Mouse (Mus musculus): ENCODE measurements around the gene Nck1.

DNA sequence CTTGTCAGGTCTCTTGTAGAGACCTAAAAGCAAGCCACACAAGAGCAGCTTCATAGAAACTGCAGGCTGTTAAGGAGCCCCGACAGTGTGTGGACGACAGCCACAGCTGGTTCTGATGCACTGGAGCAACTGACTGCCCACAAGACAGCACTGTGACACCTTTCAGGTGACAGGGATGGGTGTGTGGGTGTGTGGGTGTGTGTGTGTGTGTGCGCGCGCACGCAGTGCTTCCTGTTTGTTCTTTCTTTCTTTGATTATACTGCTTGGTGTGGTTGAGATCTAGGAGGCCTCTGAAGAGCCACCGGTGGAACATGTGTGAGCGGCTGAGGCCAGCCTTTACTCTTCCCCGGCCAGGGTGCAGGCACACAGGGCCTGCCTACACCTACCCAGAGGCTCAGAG lies 85.7 kb downstream of the Nck1 start:
- TF ChIP-seq TAL1 (IDR thresholded peaks at IDR 0.05; ENCODE audit: low read length), result no peak
- no peak for TF ChIP-seq GATA1 (IDR thresholded peaks at IDR 0.05; ENCODE audit: low read length)
